Mouse (Mus musculus) heart, postnatal 4 days (tissue): ENCODE results near the gene Ptprn2. TPM values are rescaled to one million over a fixed set of nuclear protein-coding genes. Genes with fewer than 3 reads are reported as not detected.

Experiments
- DNase-seq: peaks from one replicate; pipeline ENCODE4 v3.0.0; 2021
- total RNA-seq, 2 experiments: library from RNA; stranded (reverse); gene quantifications; 2 replicates each; pipeline ENCODE4 v1.2.3; 2021

The Ptprn2 gene
- total RNA-seq, 2 experiments from 2014 or later: 0.29 to 0.34 TPM

GRCm38 (mm10) chr12:116648584-116649206 lies 163.2 kb downstream of the Ptprn2 start:
- peak; percentile 28 for DNase-seq

DNA sequence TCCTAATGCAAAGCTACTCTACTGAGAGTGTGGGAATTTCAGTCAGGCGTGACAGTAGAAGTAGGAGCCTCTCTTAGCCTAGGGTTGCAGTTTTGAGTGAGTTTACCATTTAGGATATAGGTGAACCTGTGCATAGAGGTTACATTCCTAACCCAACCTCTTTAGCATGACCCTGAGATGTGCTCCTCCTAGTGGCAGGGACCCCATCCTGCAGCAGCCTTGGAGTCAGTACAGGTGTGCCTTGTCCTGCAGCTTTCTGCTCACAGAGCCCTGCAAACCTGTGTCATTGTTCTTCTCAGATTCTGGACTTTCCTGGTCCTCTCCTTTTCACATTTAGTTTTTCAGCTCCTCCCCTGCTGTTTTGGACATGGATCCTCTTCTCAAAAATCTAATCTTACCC lies 168.2 kb downstream of the Ptprn2 start:
- no peak for DNase-seq

- no peak for DNase-seq
Measured at GRCm38 (mm10) chr12:116660076-116660475, 174.6 kb downstream of the Ptprn2 start.

DNA sequence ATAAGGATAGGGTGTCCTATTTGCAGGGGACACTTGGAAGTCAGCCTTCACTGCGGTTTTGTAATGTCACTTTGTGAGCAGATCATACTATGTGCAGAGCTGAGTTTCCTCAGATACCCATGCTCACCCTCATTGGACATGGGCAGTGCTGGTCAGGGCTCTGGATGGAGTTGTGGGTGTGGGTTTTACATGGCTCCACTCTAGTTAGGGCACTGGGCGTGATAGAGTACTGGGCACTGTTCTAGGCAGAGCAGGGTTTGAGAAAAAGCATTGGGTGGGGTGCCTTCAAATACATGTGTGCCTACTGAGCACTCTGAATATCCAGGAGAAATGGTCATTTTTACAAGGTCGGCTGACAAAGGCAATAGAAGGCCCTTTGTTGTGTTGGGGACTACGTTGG lies 175.5 kb downstream of the Ptprn2 start:
- no peak for DNase-seq

DNA sequence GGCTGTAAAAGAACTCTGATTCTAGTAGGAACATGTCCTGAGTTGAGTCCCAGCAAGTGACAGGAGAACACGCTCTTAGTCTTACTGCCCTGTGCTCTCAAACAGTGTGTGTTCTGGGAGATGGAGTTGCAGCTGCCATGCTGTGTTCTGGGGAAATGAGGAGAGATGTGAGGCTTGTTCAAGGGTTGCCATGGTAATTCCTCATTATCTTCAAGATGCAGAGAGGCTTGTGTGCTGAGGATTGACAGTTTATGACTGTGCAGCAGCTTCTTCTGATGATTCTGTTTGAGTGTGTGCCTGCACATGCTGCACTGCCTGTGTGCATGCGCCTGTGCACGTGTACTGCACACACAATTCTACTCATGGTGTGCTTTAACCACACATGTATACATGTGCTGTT lies 192.2 kb downstream of the Ptprn2 start:
- no peak for DNase-seq

DNA sequence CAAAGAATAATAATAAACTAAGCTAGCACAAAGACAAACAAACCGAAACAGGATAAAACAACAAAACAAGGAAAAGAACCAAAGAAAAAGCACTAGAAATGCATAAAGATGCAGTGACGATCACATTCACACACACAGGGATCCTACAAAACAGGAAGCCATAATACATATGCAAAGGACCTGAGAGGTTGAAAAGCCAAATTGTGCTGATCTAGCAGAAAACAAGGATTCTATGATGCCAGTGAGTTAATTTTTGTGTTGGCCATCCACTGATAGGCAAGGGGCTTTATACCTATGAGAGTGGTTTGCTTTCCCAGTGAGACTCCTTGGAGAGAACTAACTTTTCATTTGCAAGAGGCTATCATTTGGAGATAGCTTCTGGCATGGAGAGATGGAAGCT lies 204.3 kb downstream of the Ptprn2 start:
- no peak for DNase-seq

GRCm38 (mm10) chr12:116709535-116709934 lies 224.0 kb downstream of the Ptprn2 start:
- no peak for DNase-seq

- DNase-seq: no peak
Measured at GRCm38 (mm10) chr12:116710716-116711115, 225.2 kb downstream of the Ptprn2 start.

GRCm38 (mm10) chr12:116711133-116711532 lies 225.6 kb downstream of the Ptprn2 start:
- no peak for DNase-seq

GRCm38 (mm10) chr12:116713096-116713495 lies 227.6 kb downstream of the Ptprn2 start:
- no peak for DNase-seq

GRCm38 (mm10) chr12:116721062-116721461 lies 235.5 kb downstream of the Ptprn2 start:
- no peak for DNase-seq

- DNase-seq: no peak
Measured at GRCm38 (mm10) chr12:116740141-116740540, 254.6 kb downstream of the Ptprn2 start.

- DNase-seq: no peak
Measured at GRCm38 (mm10) chr12:116741300-116741699, 255.8 kb downstream of the Ptprn2 start.

GRCm38 (mm10) chr12:116746401-116746800 lies 260.9 kb downstream of the Ptprn2 start:
- no peak for DNase-seq

GRCm38 (mm10) chr12:116752784-116753183 lies 267.3 kb downstream of the Ptprn2 start:
- DNase-seq: no peak

DNA sequence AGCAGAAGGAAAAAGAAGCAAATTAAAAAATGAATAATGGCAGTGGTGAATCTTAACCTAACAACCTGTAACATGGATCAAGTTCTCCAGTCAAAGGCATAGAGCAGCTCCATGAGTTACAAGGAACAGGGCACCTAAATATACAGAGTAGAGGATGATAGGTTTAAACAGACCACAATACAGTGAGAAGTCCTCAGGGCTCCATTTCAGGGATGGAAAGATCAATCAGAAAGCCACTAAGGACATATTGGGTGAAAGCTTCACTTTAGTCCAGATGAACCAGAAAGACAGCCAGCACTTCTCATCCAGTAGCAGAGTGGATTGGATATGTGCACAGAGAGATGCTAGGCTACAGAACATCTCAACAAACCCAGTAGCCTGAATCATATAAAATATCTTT lies 278.4 kb downstream of the Ptprn2 start:
- no peak for DNase-seq

DNA sequence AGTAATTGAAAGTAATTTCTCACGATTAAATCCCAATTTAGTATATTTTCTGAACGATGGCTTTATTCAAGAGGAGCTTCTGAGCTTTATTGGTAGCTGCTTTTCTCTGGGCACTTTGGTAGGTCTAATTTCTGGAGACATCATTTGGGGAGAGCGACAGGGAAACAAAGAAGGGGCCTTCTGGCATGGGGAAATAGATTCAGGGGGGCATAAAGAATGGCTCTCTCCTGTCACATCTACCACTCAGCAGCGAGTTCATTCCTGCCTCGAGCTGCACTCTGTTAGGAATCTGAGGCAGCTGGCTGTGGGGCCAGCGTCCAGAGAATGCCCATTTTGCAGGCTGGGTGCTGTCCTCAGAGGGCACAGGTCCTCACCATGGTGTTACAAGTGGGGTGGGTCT lies 285.4 kb downstream of the Ptprn2 start:
- no peak for DNase-seq

- DNase-seq: no peak
Measured at GRCm38 (mm10) chr12:116771493-116771892, 286.0 kb downstream of the Ptprn2 start.

DNA sequence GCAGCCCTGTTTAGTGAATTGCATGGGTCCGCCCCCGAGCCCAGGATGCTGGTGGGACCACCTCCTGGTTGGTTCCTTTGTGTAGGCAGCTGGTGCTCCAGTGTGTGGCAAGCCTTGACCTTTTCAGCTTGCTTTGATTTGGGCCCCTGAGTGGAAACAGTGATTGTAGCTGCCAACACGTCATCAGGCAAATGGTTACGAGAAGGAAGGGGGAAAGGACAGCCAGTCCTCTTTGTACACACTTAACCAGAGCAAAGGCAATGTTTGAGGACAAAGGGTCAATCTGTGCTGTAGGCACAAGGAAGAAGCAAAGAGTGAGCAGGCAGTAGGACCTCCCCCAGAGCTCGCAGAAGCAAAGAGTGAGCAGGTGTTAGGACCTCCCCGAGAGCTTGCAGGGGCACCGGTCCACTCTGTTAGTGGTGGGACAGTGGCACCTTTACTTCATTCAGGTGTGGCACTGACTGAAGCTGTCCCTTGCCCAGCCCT lies 286.6 kb downstream of the Ptprn2 start:
- DNase-seq: peak; percentile 12

GRCm38 (mm10) chr12:116773344-116773743 lies 287.8 kb downstream of the Ptprn2 start:
- DNase-seq: no peak

DNA sequence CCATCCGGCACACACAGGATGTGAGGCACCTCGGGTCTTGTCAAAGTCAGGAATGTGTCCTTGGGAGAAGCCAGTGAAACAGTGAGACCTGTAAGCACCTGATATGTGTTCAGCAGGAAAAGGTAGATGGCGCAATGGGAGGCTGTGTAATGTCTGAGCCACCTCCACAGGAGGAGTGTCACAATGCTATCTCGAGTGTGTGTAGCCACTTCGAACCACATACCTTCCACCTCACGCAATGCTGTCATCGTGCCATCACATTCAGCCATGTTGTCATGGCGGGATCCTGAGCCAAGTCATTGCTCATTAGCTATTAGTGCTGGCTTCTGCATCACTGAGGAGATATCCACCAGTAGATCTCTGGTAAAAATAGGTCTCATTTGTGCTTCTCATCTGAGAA lies 290.9 kb downstream of the Ptprn2 start:
- peak; percentile 61 for DNase-seq

- DNase-seq: no peak
Measured at GRCm38 (mm10) chr12:116778095-116779090, 292.9 kb downstream of the Ptprn2 start.

DNA sequence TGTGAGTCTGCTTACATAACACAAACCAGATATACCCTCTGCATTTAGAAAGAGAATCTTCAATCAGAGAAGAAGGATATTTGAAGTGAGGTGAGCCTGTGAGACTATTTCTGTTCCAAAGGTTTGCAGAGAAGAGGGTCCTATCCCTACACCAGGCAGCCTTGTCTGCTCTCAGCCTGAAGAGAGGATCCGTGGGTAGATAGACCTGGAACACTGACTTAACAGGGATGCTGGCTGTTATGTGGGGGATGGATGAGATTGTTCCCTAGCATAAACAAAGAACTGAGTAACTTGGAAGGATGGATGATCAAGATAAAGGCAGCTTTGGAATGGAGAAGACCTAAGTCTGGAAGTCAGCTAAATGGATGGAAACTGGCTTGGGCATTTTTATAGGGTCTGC lies 294.9 kb downstream of the Ptprn2 start:
- no peak for DNase-seq

DNA sequence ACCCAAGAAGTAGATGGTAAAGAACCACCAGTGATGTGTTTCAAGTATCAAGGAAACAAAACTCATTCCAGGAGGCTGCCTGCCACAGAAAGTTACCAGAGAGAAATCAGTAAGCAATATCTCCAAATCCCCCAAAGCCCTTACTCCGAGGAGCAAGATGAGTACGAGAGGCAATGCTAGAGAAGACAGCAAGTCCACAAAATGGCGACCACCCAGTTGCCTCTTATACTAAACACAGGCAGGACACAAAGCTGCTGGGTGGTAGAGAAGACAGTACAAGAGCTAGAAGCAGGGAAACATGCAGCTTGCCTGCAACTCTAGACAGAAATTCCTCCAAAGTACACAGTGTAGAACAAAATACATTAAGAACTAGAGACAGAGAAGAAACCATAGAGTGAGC lies 300.2 kb downstream of the Ptprn2 start:
- no peak for DNase-seq
